ENCODE assay signal across 14 mouse cellular contexts in the genomic region with DNA sequence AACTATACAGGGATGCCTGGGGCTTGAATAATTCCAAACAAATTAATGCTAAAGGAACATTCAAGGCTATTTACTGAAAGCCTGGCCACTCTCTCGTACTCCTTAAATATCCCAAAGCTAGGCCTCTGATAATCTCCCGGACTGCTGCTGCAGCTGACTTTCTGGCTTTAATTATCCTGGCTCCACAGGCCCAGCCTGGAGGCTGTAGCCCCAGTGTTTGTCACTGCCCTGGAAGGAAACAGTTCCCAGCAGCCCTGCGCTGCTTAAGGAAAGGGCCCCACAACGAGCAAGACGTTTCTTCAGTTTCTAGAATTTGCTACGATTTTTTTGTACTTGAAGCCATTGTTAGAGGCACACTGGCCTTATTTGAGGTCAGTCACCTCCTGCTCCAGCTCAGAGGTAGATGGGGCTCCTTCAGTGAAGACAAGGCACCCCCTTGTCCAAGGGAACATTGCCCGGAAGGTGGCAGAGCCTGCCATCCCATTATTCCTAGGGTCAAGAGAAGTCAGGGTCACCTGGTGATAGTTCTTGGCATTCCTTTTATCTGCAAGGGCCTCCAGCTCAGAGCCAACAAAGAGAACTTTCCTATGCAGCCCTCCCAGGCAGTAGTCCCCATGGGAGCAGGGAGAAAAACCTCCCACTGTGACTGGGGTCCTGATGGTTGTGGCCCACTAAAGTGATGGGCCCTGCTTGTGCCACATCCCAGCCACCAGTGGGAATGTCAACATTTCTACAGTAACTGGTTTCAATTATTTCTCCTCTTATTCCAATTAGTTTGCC.
DNase-seq lines count a peak whose midpoint lies in the region; ATAC-seq and TF ChIP-seq lines count a peak whose summit lies in the region.
"Had no signal": no experiment of that assay in that cellular context is flagged by ENCODE, and none has a peak within 500 bp of the region (broad histone marks: within the 10 kb centered on the region; RNA-seq: fewer than 3 reads in every experiment).

No protein-coding gene starts in this region.

- no peak overlapping the region for H3K4me2 ChIP-seq in midbrain, embryonic 13.5 days (replicated peaks)
- H3K4me2 ChIP-seq in embryonic facial prominence, embryonic 14.5 days (ENCODE audit: low read depth, low read length), result no peak overlapping the region
- H3K4me2 ChIP-seq in limb, embryonic 14.5 days (replicated peaks; ENCODE audit: low read depth, low read length, severe bottlenecking), result no peak overlapping the region
- H3K4me2 ChIP-seq: liver, embryonic 11.5 days; lung, embryonic 15.5 days had no signal

- H3K27me3 ChIP-seq in midbrain, embryonic 10.5 days (ENCODE audit: low read depth, poor library complexity, severe bottlenecking), result no peaks in the 10 kb centered on the region
- H3K27me3 ChIP-seq in midbrain, embryonic 13.5 days, result no peaks in the 10 kb centered on the region
- no peaks in the 10 kb centered on the region for H3K27me3 ChIP-seq in embryonic facial prominence, embryonic 14.5 days (replicated peaks; ENCODE audit: control insufficient read depth, insufficient read depth, low read length)
- no peaks in the 10 kb centered on the region for H3K27me3 ChIP-seq in limb, embryonic 14.5 days (ENCODE audit: control insufficient read depth, insufficient read depth, low read length)
- H3K27me3 ChIP-seq: lung, embryonic 15.5 days had no signal

- DNase-seq in heart, adult 11 months, result peak; percentile 91
- no peak for DNase-seq in heart, adult 18-20 months
- no peak for DNase-seq in midbrain, embryonic 10.5 days (ENCODE audit: low spot score)
- peak; percentile 64 for DNase-seq in embryonic facial prominence, embryonic 14.5 days (ENCODE audit: low spot score)
- DNase-seq in limb, embryonic 14.5 days (ENCODE audit: low spot score), result no peak
- DNase-seq in spleen, adult 12 weeks (ENCODE audit: low spot score), result no peak
- no peak for DNase-seq in lung, postnatal 10 days
- DNase-seq: adrenal gland, postnatal 10 days; cerebellum, postnatal 10 days; gastrocnemius, postnatal 14 days; right cerebral cortex, postnatal 25 days had no signal

- H3K9me3 ChIP-seq in midbrain, embryonic 10.5 days (replicated peaks), result no peaks in the 10 kb centered on the region
- no peaks in the 10 kb centered on the region for H3K9me3 ChIP-seq in midbrain, embryonic 13.5 days
- H3K9me3 ChIP-seq in embryonic facial prominence, embryonic 14.5 days (ENCODE audit: control insufficient read depth, low read length), result no peaks in the 10 kb centered on the region
- no peaks in the 10 kb centered on the region for H3K9me3 ChIP-seq in limb, embryonic 14.5 days (ENCODE audit: control insufficient read depth, low read length)
- H3K9me3 ChIP-seq: lung, embryonic 15.5 days had no signal

- no peaks in the 10 kb centered on the region for H3K36me3 ChIP-seq in midbrain, embryonic 10.5 days
- H3K36me3 ChIP-seq in midbrain, embryonic 13.5 days, result no peaks in the 10 kb centered on the region
- H3K36me3 ChIP-seq in embryonic facial prominence, embryonic 14.5 days (ENCODE audit: control insufficient read depth, insufficient read depth, low read length), result no peaks in the 10 kb centered on the region
- no peaks in the 10 kb centered on the region for H3K36me3 ChIP-seq in limb, embryonic 14.5 days (ENCODE audit: control insufficient read depth, insufficient read depth, low read length)
- H3K36me3 ChIP-seq: lung, embryonic 15.5 days had no signal

- TF ChIP-seq POLR2A in limb, embryonic 14.5 days (IDR thresholded peaks at IDR 0.05; ENCODE audit: borderline replicate concordance, extremely low read depth, insufficient read depth, insufficient read length), result no peak

- H3K4me1 ChIP-seq in midbrain, embryonic 10.5 days, result peaks cover 17% of the 10 kb centered on the region
- H3K4me1 ChIP-seq in midbrain, embryonic 13.5 days (replicated peaks), result no peaks in the 10 kb centered on the region
- H3K4me1 ChIP-seq in embryonic facial prominence, embryonic 14.5 days (ENCODE audit: control insufficient read depth, insufficient read depth, low read length), result peaks cover 28% of the 10 kb centered on the region
- H3K4me1 ChIP-seq in limb, embryonic 14.5 days (ENCODE audit: control insufficient read depth, insufficient read depth, low read length), result peaks cover 25% of the 10 kb centered on the region

- no peak for ATAC-seq in midbrain, embryonic 13.5 days
- no peak; the same call in 1 of the 2 replicates for ATAC-seq in embryonic facial prominence, embryonic 14.5 days (ENCODE audit: low read depth)
- ATAC-seq in limb, embryonic 14.5 days (ENCODE audit: low FRiP score, low read depth), result no peak

- H3K9ac ChIP-seq in midbrain, embryonic 13.5 days (replicated peaks), result no peak overlapping the region
- H3K9ac ChIP-seq in embryonic facial prominence, embryonic 14.5 days (ENCODE audit: low read depth, low read length), result peak overlapping the region; percentile 34; the same call in 1 of the 2 replicates
- H3K9ac ChIP-seq in limb, embryonic 14.5 days (ENCODE audit: low read depth, low read length, severe bottlenecking), result no peak overlapping the region
- H3K9ac ChIP-seq: lung, embryonic 15.5 days had no signal

- H3K27ac ChIP-seq in midbrain, embryonic 10.5 days (replicated peaks), result peak overlapping the region; percentile 49
- no peak overlapping the region for H3K27ac ChIP-seq in midbrain, embryonic 13.5 days
- peak overlapping the region; percentile 77 for H3K27ac ChIP-seq in embryonic facial prominence, embryonic 14.5 days (replicated peaks; ENCODE audit: low read depth, low read length)
- peak overlapping the region; percentile 69 for H3K27ac ChIP-seq in limb, embryonic 14.5 days (replicated peaks; ENCODE audit: low read depth, low read length)
- H3K27ac ChIP-seq: lung, embryonic 15.5 days had no signal

- H3K4me3 ChIP-seq in midbrain, embryonic 10.5 days, result no peak overlapping the region
- no peak overlapping the region for H3K4me3 ChIP-seq in midbrain, embryonic 13.5 days (replicated peaks)
- no peak overlapping the region for H3K4me3 ChIP-seq in embryonic facial prominence, embryonic 14.5 days (ENCODE audit: low read depth, low read length)
- H3K4me3 ChIP-seq in limb, embryonic 14.5 days (replicated peaks; ENCODE audit: low read length), result no peak overlapping the region
- H3K4me3 ChIP-seq: lung, embryonic 15.5 days had no signal

- WGBS in midbrain, embryonic 10.5 days, result 58% methylated on average over 7 of the region's 7 CpGs
- WGBS in midbrain, embryonic 13.5 days, result 50% methylated on average over 7 of the region's 7 CpGs
- 23% methylated on average over 7 of the region's 7 CpGs for WGBS in embryonic facial prominence, embryonic 14.5 days
- 20% methylated on average over 7 of the region's 7 CpGs for WGBS in limb, embryonic 14.5 days

Comparison
In these comparisons a context has a peak if more than half of its experiments do, and no peak if none do; other contexts are left out.
1. DNase-seq: peak in heart, adult 11 months (single experiment) and embryonic facial prominence, embryonic 14.5 days (single experiment); none in heart, adult 18-20 months (0 of 2), midbrain, embryonic 10.5 days (single experiment), limb, embryonic 14.5 days (single experiment), spleen, adult 12 weeks (single experiment) and lung, postnatal 10 days (single experiment).